Mouse (Mus musculus): Measurements from ENCODE around the gene Chst3.
A peak's percentile ranks its signal among the peaks of the same experiment; 100 is the strongest.
"Not testable (repeated sequence)": the region's sequence is repeated elsewhere in the genome, so short reads cannot be mapped to it uniquely, and the experiment has no call there.

The Chst3 gene

GRCm38 (mm10) chr10:60199378-60199777, 19.7 kb downstream of the Chst3 start:
- no peak for DNase-seq (ENCODE audit: low read depth)

GRCm38 (mm10) chr10:60197406-60197821, 21.6 kb downstream of the Chst3 start:
- no peak for DNase-seq (ENCODE audit: low read depth)

- no peak for DNase-seq (ENCODE audit: low read depth)
These were observed 22.1 kb downstream of the Chst3 start for GRCm38 (mm10) chr10:60196971-60197370.

GRCm38 (mm10) chr10:60195087-60195486, 24.0 kb downstream of the Chst3 start:
- no peak for DNase-seq (ENCODE audit: low read depth)

- peak; percentile 42 for DNase-seq (ENCODE audit: low read depth)
These were observed 25.3 kb downstream of the Chst3 start for GRCm38 (mm10) chr10:60193532-60194423.

GRCm38 (mm10) chr10:60191796-60192195, 27.3 kb downstream of the Chst3 start:
- DNase-seq (ENCODE audit: low read depth), result peak; percentile 56

GRCm38 (mm10) chr10:60189534-60190186, 29.4 kb downstream of the Chst3 start:
- DNase-seq (ENCODE audit: low read depth), result no peak

GRCm38 (mm10) chr10:60186191-60186945, 32.7 kb downstream of the Chst3 start:
- DNase-seq (ENCODE audit: low read depth), result no peak

- DNase-seq (ENCODE audit: low read depth), result no peak
These were observed 33.9 kb downstream of the Chst3 start for GRCm38 (mm10) chr10:60185023-60185709.

GRCm38 (mm10) chr10:60175306-60175705, 43.8 kb downstream of the Chst3 start:
- not testable (repeated sequence) for DNase-seq (ENCODE audit: low read depth)

GRCm38 (mm10) chr10:60174506-60174905, 44.6 kb downstream of the Chst3 start:
- no peak for DNase-seq (ENCODE audit: low read depth)

- no peak for DNase-seq (ENCODE audit: low read depth)
These were observed 46.0 kb downstream of the Chst3 start for GRCm38 (mm10) chr10:60173035-60173434.

- DNase-seq (ENCODE audit: low read depth), result no peak
These were observed 46.8 kb downstream of the Chst3 start for GRCm38 (mm10) chr10:60172306-60172705.

- DNase-seq (ENCODE audit: low read depth), result no peak
These were observed 47.7 kb downstream of the Chst3 start for GRCm38 (mm10) chr10:60171368-60171767.

GRCm38 (mm10) chr10:60170326-60171089, 48.6 kb downstream of the Chst3 start:
- no peak for DNase-seq (ENCODE audit: low read depth)

- no peak for DNase-seq (ENCODE audit: low read depth)
These were observed 50.1 kb downstream of the Chst3 start for GRCm38 (mm10) chr10:60168960-60169359.

- no peak for DNase-seq (ENCODE audit: low read depth)
These were observed 50.8 kb downstream of the Chst3 start for GRCm38 (mm10) chr10:60168306-60168705.

- DNase-seq (ENCODE audit: low read depth), result no peak
These were observed 53.0 kb downstream of the Chst3 start for GRCm38 (mm10) chr10:60166068-60166467.

GRCm38 (mm10) chr10:60164869-60165268, 54.2 kb downstream of the Chst3 start:
- no peak for DNase-seq (ENCODE audit: low read depth)

GRCm38 (mm10) chr10:60162973-60163255, 56.1 kb downstream of the Chst3 start:
- no peak for DNase-seq (ENCODE audit: low read depth)
